Mouse (Mus musculus) lung, adult 2 months (tissue): ENCODE data around the gene Gars. TPM values are rescaled to one million over a fixed set of nuclear protein-coding genes. Genes with fewer than 3 reads are reported as not detected.

Experiments
- DNase-seq: peaks from one replicate; pipeline ENCODE4 v3.0.0; 2022
- H3K4me1 ChIP-seq: fragments of 200-500 bp; 2 replicates; pipeline ENCODE4 v1.6.1; 2011; ENCODE audit warnings: low read length; ENCODE audit not compliant: control insufficient read depth, insufficient read depth
- H3K4me3 ChIP-seq: fragments of 200-500 bp; replicated peaks from 2 replicates; pipeline ENCODE3; 2011; ENCODE audit warnings: low read depth, mild to moderate bottlenecking, control low read depth, low read length; ENCODE audit errors: extremely low read depth
- CTCF ChIP-seq: fragments of 200-500 bp; IDR thresholded peaks from 2 replicates; pipeline ENCODE4 v1.5.1; 2011; ENCODE audit warnings: mild to moderate bottlenecking, low read length, control low read depth; ENCODE audit not compliant: insufficient read depth
- POLR2A ChIP-seq: fragments of 200-500 bp; IDR thresholded peaks from 2 replicates; pipeline ENCODE4 v1.6.1; 2011; ENCODE audit warnings: low read depth, mild to moderate bottlenecking, control low read depth, low read length, borderline replicate concordance; ENCODE audit errors: extremely low read depth
- WGBS: fragments of 180-500 bp; shearing (Covaris S2); methylation state at CpG from one replicate; pipeline ENCODE4 v1.1.7; 2018; 5-methylcytosine and 5-hydroxymethylcytosine counted together
- polyA plus RNA-seq: library from polyadenylated mRNA; depleted of rRNA; stranded (reverse); fragments of >200 nt; gene quantifications from 2 replicates; pipeline ENCODE4 v1.2.3, GENCODE M21; 2012

The Gars gene
- polyA plus RNA-seq, 1 experiment: 32.4 TPM

GRCm38 (mm10) chr6:55003559-55003958 lies 34.2 kb upstream of the Gars start:
- no peak for DNase-seq
- Histone ChIP-seq H3K4me1 (no peaks in the 10 kb centered on the region), H3K4me3 (no peak overlapping the region)
- no peak for TF ChIP-seq CTCF
- no peak for TF ChIP-seq POLR2A
- WGBS: 41% methylated on average over 4 of the region's 4 CpGs

GRCm38 (mm10) chr6:55008401-55008800 lies 29.4 kb upstream of the Gars start:
- no peak for TF ChIP-seq POLR2A
- 87% methylated on average over 8 of the region's 8 CpGs for WGBS
- Histone ChIP-seq H3K4me1 (no peaks in the 10 kb centered on the region), H3K4me3 (no peak overlapping the region)
- no peak for DNase-seq

GRCm38 (mm10) chr6:55009391-55010230 lies 28.2 kb upstream of the Gars start:
- H3K4me1 ChIP-seq: no peaks in the 10 kb centered on the region
- H3K4me3 ChIP-seq: no peak overlapping the region
- 42% methylated on average over 16 of the region's 16 CpGs for WGBS
- no peak for TF ChIP-seq POLR2A
- no peak for TF ChIP-seq CTCF
- DNase-seq: no peak

- DNase-seq: no peak
- Histone ChIP-seq H3K4me3 (no peak overlapping the region), H3K4me1 (no peaks in the 10 kb centered on the region)
- 66% methylated on average over 4 of the region's 4 CpGs for WGBS
- TF ChIP-seq POLR2A (no peak), CTCF (no peak)
Measured at GRCm38 (mm10) chr6:55010330-55011091, 27.3 kb upstream of the Gars start.

GRCm38 (mm10) chr6:55012516-55012915 lies 25.3 kb upstream of the Gars start:
- Histone ChIP-seq H3K4me3 (no peak overlapping the region), H3K4me1 (no peaks in the 10 kb centered on the region)
- no peak for DNase-seq
- TF ChIP-seq CTCF (no peak), POLR2A (no peak)
- WGBS: 55% methylated on average over 7 of the region's 7 CpGs

- 93% methylated on average over 3 of the region's 3 CpGs for WGBS
- H3K4me1 ChIP-seq: no peaks in the 10 kb centered on the region
- DNase-seq: no peak
- TF ChIP-seq CTCF (no peak), POLR2A (no peak)
- H3K4me3 ChIP-seq: no peak overlapping the region
Measured at GRCm38 (mm10) chr6:55014184-55014583, 23.6 kb upstream of the Gars start.

GRCm38 (mm10) chr6:55016236-55016635 lies 21.6 kb upstream of the Gars start:
- H3K4me1 ChIP-seq: no peaks in the 10 kb centered on the region
- TF ChIP-seq CTCF (peak; percentile 65), POLR2A (no peak)
- WGBS: 5% methylated on average over 5 of the region's 5 CpGs
- DNase-seq: peak; percentile 52
- H3K4me3 ChIP-seq: no peak overlapping the region

GRCm38 (mm10) chr6:55016710-55017583 lies 20.9 kb upstream of the Gars start:
- TF ChIP-seq CTCF (peak; percentile 92), POLR2A (no peak)
- Histone ChIP-seq H3K4me1 (no peaks in the 10 kb centered on the region), H3K4me3 (peak overlapping the region; percentile 25)
- DNase-seq: peak; percentile 43
- WGBS: 21% methylated on average over 15 of the region's 15 CpGs

GRCm38 (mm10) chr6:55018417-55018816 lies 19.4 kb upstream of the Gars start:
- no peak for TF ChIP-seq CTCF
- no peak overlapping the region for H3K4me3 ChIP-seq
- WGBS: 49% methylated on average over 2 of the region's 2 CpGs

GRCm38 (mm10) chr6:55021806-55022205 lies 16.0 kb upstream of the Gars start:
- H3K4me1 ChIP-seq: no peaks in the 10 kb centered on the region
- TF ChIP-seq CTCF: no peak
- TF ChIP-seq POLR2A: no peak
- WGBS: 85% methylated on average over 7 of the region's 7 CpGs

More at GRCm38 (mm10) chr6:55018417-55018816, 19.4 kb upstream of the Gars start:
- H3K4me1 ChIP-seq: no peaks in the 10 kb centered on the region
- DNase-seq: no peak

More at GRCm38 (mm10) chr6:55021806-55022205, 16.0 kb upstream of the Gars start:
- DNase-seq: no peak
- no peak overlapping the region for H3K4me3 ChIP-seq
